Mouse (Mus musculus): ENCODE data around the gene Fbn1.

Fbn1 gene

GRCm38 (mm10) chr2:125386221-125386965, 121.4 kb downstream of the Fbn1 start:
- no peak for DNase-seq

GRCm38 (mm10) chr2:125384941-125385340, 122.9 kb downstream of the Fbn1 start:
- DNase-seq: no peak

- no peak for DNase-seq
These were observed 123.4 kb downstream of the Fbn1 start for GRCm38 (mm10) chr2:125384415-125384814.

- DNase-seq: no peak
These were observed 124.5 kb downstream of the Fbn1 start for GRCm38 (mm10) chr2:125383273-125383641.

GRCm38 (mm10) chr2:125382613-125383272, 125.0 kb downstream of the Fbn1 start:
- no peak for DNase-seq

GRCm38 (mm10) chr2:125380086-125380485, 127.7 kb downstream of the Fbn1 start:
- DNase-seq: no peak

GRCm38 (mm10) chr2:125379206-125379605, 128.6 kb downstream of the Fbn1 start:
- DNase-seq: no peak

- DNase-seq: no peak
These were observed 131.9 kb downstream of the Fbn1 start for GRCm38 (mm10) chr2:125375926-125376325.

GRCm38 (mm10) chr2:125375301-125375700, 132.5 kb downstream of the Fbn1 start:
- no peak for DNase-seq

GRCm38 (mm10) chr2:125369666-125370065, 138.1 kb downstream of the Fbn1 start:
- DNase-seq: no peak

- DNase-seq: peak; percentile 43
These were observed 139.2 kb downstream of the Fbn1 start for GRCm38 (mm10) chr2:125368616-125369015.

GRCm38 (mm10) chr2:125361661-125362060, 146.1 kb downstream of the Fbn1 start:
- DNase-seq: no peak

GRCm38 (mm10) chr2:125356486-125356885, 151.3 kb downstream of the Fbn1 start:
- no peak for DNase-seq

GRCm38 (mm10) chr2:125356068-125356467, 151.7 kb downstream of the Fbn1 start:
- no peak for DNase-seq

GRCm38 (mm10) chr2:125355216-125355971, 152.4 kb downstream of the Fbn1 start:
- peak; percentile 44 for DNase-seq

- no peak for DNase-seq
These were observed 153.2 kb downstream of the Fbn1 start for GRCm38 (mm10) chr2:125354587-125354986.

GRCm38 (mm10) chr2:125349144-125349543, 158.6 kb downstream of the Fbn1 start:
- no peak for DNase-seq

GRCm38 (mm10) chr2:125342181-125342950, 165.4 kb downstream of the Fbn1 start:
- no peak for DNase-seq

- no peak for DNase-seq
These were observed 167.4 kb downstream of the Fbn1 start for GRCm38 (mm10) chr2:125340381-125340780.

GRCm38 (mm10) chr2:125337239-125337638, 170.6 kb downstream of the Fbn1 start:
- DNase-seq: no peak

- no peak for DNase-seq
These were observed 172.6 kb downstream of the Fbn1 start for GRCm38 (mm10) chr2:125335206-125335605.

GRCm38 (mm10) chr2:125334163-125334562, 173.6 kb downstream of the Fbn1 start:
- peak; percentile 43 for DNase-seq

GRCm38 (mm10) chr2:125331581-125331980, 176.2 kb downstream of the Fbn1 start:
- DNase-seq: no peak
